Mouse (Mus musculus): ENCODE data around the gene Col23a1. TPM values are rescaled to one million over a fixed set of nuclear protein-coding genes. Genes with fewer than 3 reads are reported as not detected.
A peak's percentile ranks its signal among the peaks of the same experiment; 100 is the strongest.

The Col23a1 gene
- polyA plus RNA-seq, 1 experiment from 2014 or later = 8.0 TPM

DNA sequence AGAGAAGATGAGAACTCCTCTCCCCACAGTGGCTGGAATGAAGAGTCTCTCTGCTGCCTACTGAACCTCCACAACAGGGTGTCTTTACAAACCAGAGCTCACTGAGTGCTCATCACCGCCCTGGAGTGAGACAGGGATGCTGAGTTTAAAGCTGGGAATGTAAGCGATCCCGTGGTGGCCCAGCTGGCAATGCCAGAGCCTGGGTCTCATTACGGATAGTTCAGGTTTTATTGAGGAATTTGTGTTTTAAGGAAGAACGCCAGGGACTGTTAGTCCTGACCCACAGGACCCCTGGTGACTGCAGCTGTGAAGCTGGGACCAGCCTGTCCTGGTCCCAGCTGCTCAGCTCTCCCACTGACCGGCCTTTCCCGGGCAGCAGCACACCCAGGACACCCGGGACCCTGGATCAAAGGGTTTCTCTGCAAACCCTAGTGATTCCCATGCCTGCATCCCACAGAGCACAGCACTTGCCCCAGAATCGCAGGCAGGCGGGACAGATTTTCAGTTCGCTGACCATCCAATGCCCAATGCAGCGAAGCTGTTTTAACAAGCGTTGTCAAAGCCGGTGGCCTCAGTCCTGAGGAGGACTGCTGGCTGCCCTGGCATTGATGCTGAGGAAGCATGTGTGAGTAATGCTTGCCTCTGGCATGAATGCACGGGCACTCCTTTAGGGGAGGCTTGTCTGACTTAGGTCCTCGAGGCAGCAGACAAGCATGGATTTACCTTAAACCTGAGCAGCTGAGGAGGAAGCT lies 139.9 kb downstream of the Col23a1 start:
- Histone ChIP-seq H3K4me3 (no peak overlapping the region), H3K27ac (replicated peaks) (peak overlapping the region; percentile 46; the same call in 1 of the 2 replicates), H3K36me3 (no peaks in the 10 kb centered on the region), H3K4me1 (peaks cover 23% of the 10 kb centered on the region), H3K27me3 (ENCODE audit: low read depth, poor library complexity, severe bottlenecking) (no peaks in the 10 kb centered on the region), H3K9me3 (replicated peaks) (no peaks in the 10 kb centered on the region)
- no peak for DNase-seq (ENCODE audit: low spot score)
- 36% methylated on average over 16 of the region's 16 CpGs for WGBS

- no peaks in the 10 kb centered on the region for H3K27me3 ChIP-seq (ENCODE audit: low read depth, poor library complexity, severe bottlenecking)
- H3K4me1 ChIP-seq = peaks cover 23% of the 10 kb centered on the region
- H3K36me3 ChIP-seq = no peaks in the 10 kb centered on the region
- no peak overlapping the region for H3K4me3 ChIP-seq
- H3K9me3 ChIP-seq (replicated peaks) = 0 out of 2 replicates have a peak, but pooled peaks cover 5% of the 10 kb centered on the region
- no peak overlapping the region for H3K27ac ChIP-seq (replicated peaks)
- 64% methylated on average over 8 of the region's 8 CpGs for WGBS
- no peak for DNase-seq (ENCODE audit: low spot score)
Observed at GRCm38 (mm10) chr11:51430180-51430578, 140.5 kb downstream of the Col23a1 start.

DNA sequence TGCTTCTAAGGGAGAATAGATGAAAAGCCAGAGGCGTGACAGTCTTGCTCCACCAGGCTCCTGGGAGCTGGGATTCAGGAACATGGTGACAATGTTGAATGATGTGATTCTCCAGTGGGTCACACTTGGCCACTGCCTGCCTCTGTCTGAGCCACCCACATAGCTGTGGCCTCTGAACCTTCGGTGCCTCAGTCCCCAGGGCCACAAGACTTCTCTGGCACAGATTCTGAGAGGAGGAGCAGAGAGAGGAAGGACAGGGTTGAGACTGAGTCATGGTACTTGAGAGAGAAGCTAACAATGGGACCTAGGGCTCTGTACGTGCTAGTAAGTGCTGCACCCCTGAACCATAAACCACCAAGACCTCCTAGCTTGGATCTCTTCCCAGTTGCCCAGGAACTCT lies 141.6 kb downstream of the Col23a1 start:
- H3K9me3 ChIP-seq (replicated peaks) = 0 out of 2 replicates have a peak, but pooled peaks cover 7% of the 10 kb centered on the region
- no peak overlapping the region for H3K4me3 ChIP-seq
- no peaks in the 10 kb centered on the region for H3K36me3 ChIP-seq
- DNase-seq (ENCODE audit: low spot score) = no peak
- H3K4me1 ChIP-seq = peaks cover 23% of the 10 kb centered on the region
- H3K27me3 ChIP-seq (ENCODE audit: low read depth, poor library complexity, severe bottlenecking) = no peaks in the 10 kb centered on the region
- WGBS = 83% methylated on average over 3 of the region's 3 CpGs
- H3K27ac ChIP-seq (replicated peaks) = 0 out of 2 replicates have a peak overlapping the region, but pooled peaks have one; percentile 17

DNA sequence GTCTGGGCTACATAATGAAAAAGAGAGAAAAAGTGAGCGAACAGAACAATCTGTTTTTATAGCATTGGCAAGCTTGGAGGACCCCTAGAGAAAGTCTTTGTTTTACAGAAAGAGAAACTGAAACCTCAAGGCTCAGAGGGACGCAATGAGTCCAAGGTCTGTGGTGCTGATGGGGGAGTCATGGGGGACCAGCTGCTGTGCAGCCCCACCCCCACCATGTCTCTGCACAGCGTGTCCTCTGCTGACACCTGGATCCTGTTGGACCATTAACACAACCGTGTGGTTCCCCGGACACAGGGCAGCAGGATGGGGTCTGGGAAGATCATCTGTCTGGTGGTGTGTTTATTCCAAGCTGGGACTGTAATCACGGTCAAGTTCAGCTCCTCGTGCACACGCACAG lies 142.2 kb downstream of the Col23a1 start:
- WGBS = 82% methylated on average over 8 of the region's 8 CpGs
- peaks cover 14% of the 10 kb centered on the region for H3K9me3 ChIP-seq (replicated peaks)
- peaks cover 23% of the 10 kb centered on the region for H3K4me1 ChIP-seq
- no peak for DNase-seq (ENCODE audit: low spot score)
- H3K27me3 ChIP-seq (ENCODE audit: low read depth, poor library complexity, severe bottlenecking) = no peaks in the 10 kb centered on the region
- H3K36me3 ChIP-seq = 0 out of 2 replicates have a peak, but pooled peaks cover 5% of the 10 kb centered on the region
- H3K4me3 ChIP-seq = no peak overlapping the region
- H3K27ac ChIP-seq (replicated peaks) = 0 out of 2 replicates have a peak overlapping the region, but pooled peaks have one; percentile 17

- H3K27ac ChIP-seq (replicated peaks) = no peak overlapping the region
- DNase-seq (ENCODE audit: low spot score) = no peak
- no peak overlapping the region for H3K4me3 ChIP-seq
- WGBS = 93% methylated on average over 7 of the region's 7 CpGs
- H3K36me3 ChIP-seq = no peaks in the 10 kb centered on the region
- H3K4me1 ChIP-seq = peaks cover 4% of the 10 kb centered on the region; the same call in 1 of the 2 replicates
- peaks cover 5% of the 10 kb centered on the region for H3K9me3 ChIP-seq (replicated peaks)
- no peaks in the 10 kb centered on the region for H3K27me3 ChIP-seq (ENCODE audit: low read depth, poor library complexity, severe bottlenecking)
Observed at GRCm38 (mm10) chr11:51442006-51442405, 152.3 kb downstream of the Col23a1 start.

DNA sequence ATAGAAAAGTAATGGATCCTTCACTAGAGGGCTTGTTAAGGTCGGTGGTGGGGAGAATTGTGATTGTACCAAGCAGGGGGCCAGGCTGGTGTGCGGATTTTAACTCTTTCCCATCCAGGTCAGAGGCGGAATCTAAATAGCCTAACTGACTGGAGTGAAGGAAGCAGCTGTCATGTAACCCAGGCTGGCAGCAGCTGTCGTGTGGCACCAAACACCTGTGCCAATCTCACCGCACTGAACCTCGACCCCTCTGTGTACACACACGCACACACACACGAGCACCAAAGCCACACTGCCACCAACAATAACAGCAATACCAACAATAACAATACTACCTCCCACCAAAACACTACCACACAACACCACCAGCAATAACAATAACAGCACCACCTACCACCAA lies 152.9 kb downstream of the Col23a1 start:
- Histone ChIP-seq H3K27me3 (ENCODE audit: low read depth, poor library complexity, severe bottlenecking) (no peaks in the 10 kb centered on the region), H3K4me3 (no peak overlapping the region), H3K9me3 (replicated peaks) (no peaks in the 10 kb centered on the region), H3K36me3 (no peaks in the 10 kb centered on the region), H3K27ac (replicated peaks) (no peak overlapping the region), H3K4me1 (peaks cover 9% of the 10 kb centered on the region)
- DNase-seq (ENCODE audit: low spot score) = no peak
- 82% methylated on average over 8 of the region's 8 CpGs for WGBS

- H3K27me3 ChIP-seq (ENCODE audit: low read depth, poor library complexity, severe bottlenecking) = no peaks in the 10 kb centered on the region
- H3K4me3 ChIP-seq = no peak overlapping the region
- peaks cover 16% of the 10 kb centered on the region for H3K4me1 ChIP-seq
- 76% methylated on average over 2 of the region's 2 CpGs for WGBS
- H3K27ac ChIP-seq (replicated peaks) = no peak overlapping the region
- H3K9me3 ChIP-seq (replicated peaks) = no peaks in the 10 kb centered on the region
- H3K36me3 ChIP-seq = no peaks in the 10 kb centered on the region
- DNase-seq (ENCODE audit: low spot score) = no peak
Observed at GRCm38 (mm10) chr11:51443818-51444217, 154.1 kb downstream of the Col23a1 start.

DNA sequence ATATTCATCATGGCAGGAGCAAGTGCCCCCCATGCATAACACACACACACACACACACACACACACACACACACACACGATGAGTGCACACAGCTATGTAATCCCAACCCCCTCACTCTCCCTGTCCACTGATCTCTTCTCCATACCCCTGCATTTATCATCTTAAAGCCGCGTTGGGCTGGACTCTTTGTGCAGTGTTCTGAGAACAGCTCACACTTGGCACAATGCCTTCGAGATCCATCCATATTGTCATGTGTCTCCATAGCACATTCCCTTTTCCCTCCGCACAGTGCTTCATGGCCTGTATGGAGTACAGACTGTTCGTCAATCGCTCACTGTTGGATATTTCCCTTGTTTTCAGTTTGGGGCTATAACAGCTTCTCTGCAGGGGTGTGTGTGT lies 154.9 kb downstream of the Col23a1 start:
- Histone ChIP-seq H3K27me3 (ENCODE audit: low read depth, poor library complexity, severe bottlenecking) (no peaks in the 10 kb centered on the region), H3K27ac (replicated peaks) (no peak overlapping the region), H3K9me3 (replicated peaks) (no peaks in the 10 kb centered on the region), H3K4me3 (no peak overlapping the region), H3K36me3 (no peaks in the 10 kb centered on the region), H3K4me1 (peaks cover 25% of the 10 kb centered on the region)
- DNase-seq (ENCODE audit: low spot score) = no peak
- WGBS = 90% methylated on average over 7 of the region's 7 CpGs

GRCm38 (mm10) chr11:51446711-51447425 lies 157.1 kb downstream of the Col23a1 start:
- no peaks in the 10 kb centered on the region for H3K27me3 ChIP-seq (ENCODE audit: low read depth, poor library complexity, severe bottlenecking)
- 39% methylated on average over 6 of the region's 6 CpGs for WGBS

DNA sequence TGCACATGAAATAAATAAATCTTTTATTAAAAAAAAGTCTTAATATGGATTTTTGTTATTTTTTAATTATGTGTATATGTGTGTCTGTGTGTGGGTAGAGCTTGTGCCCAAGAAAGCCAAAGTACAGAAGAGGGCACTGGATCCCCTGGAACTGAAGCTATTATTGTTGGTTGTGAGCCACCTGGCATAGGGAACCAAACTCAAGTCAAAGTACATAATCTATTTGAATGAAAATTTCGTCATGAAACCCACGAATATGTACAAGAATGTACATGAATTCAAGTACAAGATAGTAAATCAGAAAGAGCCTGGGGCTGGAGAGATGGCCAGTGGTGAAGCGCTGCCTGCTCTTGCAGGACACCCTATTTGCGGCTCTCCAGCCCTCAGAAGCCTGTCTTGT lies 158.5 kb downstream of the Col23a1 start:
- no peaks in the 10 kb centered on the region for H3K9me3 ChIP-seq (replicated peaks)
- H3K4me3 ChIP-seq = no peak overlapping the region
- no peaks in the 10 kb centered on the region for H3K36me3 ChIP-seq
- DNase-seq (ENCODE audit: low spot score) = no peak
- 68% methylated on average over 4 of the region's 4 CpGs for WGBS
- H3K27me3 ChIP-seq (ENCODE audit: low read depth, poor library complexity, severe bottlenecking) = no peaks in the 10 kb centered on the region
- peaks cover 36% of the 10 kb centered on the region for H3K4me1 ChIP-seq
- peak overlapping the region; percentile 59 for H3K27ac ChIP-seq (replicated peaks)

More at GRCm38 (mm10) chr11:51446711-51447425, 157.1 kb downstream of the Col23a1 start:
- Histone ChIP-seq H3K4me3 (no peak overlapping the region), H3K27ac (replicated peaks) (0 out of 2 replicates have a peak overlapping the region, but pooled peaks have one; percentile 42), H3K4me1 (peaks cover 28% of the 10 kb centered on the region), H3K9me3 (replicated peaks) (no peaks in the 10 kb centered on the region), H3K36me3 (no peaks in the 10 kb centered on the region)
- peak; percentile 54 for DNase-seq (ENCODE audit: low spot score)

GRCm38 (mm10) chr11:51448680-51449079 lies 159.0 kb downstream of the Col23a1 start:
- no peaks in the 10 kb centered on the region for H3K27me3 ChIP-seq (ENCODE audit: low read depth, poor library complexity, severe bottlenecking)
- peak; percentile 52 for DNase-seq (ENCODE audit: low spot score)
- H3K4me1 ChIP-seq = peaks cover 36% of the 10 kb centered on the region
- H3K4me3 ChIP-seq = 0 out of 2 replicates have a peak overlapping the region, but pooled peaks have one; percentile 3
- H3K27ac ChIP-seq (replicated peaks) = peak overlapping the region; percentile 59
- H3K36me3 ChIP-seq = no peaks in the 10 kb centered on the region
- 9% methylated on average over 4 of the region's 4 CpGs for WGBS
- no peaks in the 10 kb centered on the region for H3K9me3 ChIP-seq (replicated peaks)

DNA sequence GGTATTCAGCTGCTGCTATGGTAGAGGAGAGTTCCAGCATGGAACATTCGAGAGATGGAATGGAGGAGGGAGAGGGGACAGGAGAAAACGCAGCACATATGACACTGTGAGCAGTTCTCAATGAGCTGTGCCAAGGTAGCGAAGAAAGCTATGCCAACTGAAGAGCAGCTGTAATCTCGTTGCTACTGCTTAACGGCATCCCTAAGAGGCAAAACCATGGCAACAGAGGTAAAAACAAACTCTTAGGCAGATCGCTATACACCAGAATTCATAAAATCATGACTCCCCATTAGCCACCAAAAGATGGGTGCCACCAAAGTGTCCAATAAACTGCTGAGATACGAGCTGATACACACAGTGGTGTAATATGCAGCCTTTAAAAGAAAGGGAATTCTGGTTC lies 160.2 kb downstream of the Col23a1 start:
- no peaks in the 10 kb centered on the region for H3K27me3 ChIP-seq (ENCODE audit: low read depth, poor library complexity, severe bottlenecking)
- no peaks in the 10 kb centered on the region for H3K36me3 ChIP-seq
- DNase-seq (ENCODE audit: low spot score) = no peak
- H3K4me3 ChIP-seq = no peak overlapping the region
- H3K4me1 ChIP-seq = peaks cover 36% of the 10 kb centered on the region
- WGBS = 84% methylated on average over 7 of the region's 7 CpGs
- no peaks in the 10 kb centered on the region for H3K9me3 ChIP-seq (replicated peaks)
- no peak overlapping the region for H3K27ac ChIP-seq (replicated peaks)

GRCm38 (mm10) chr11:51451281-51451680 lies 161.6 kb downstream of the Col23a1 start:
- 77% methylated on average over 5 of the region's 5 CpGs for WGBS
- Histone ChIP-seq H3K27me3 (ENCODE audit: low read depth, poor library complexity, severe bottlenecking) (no peaks in the 10 kb centered on the region), H3K27ac (replicated peaks) (no peak overlapping the region)

More at GRCm38 (mm10) chr11:51451281-51451680, 161.6 kb downstream of the Col23a1 start:
- no peak overlapping the region for H3K4me3 ChIP-seq
- H3K36me3 ChIP-seq = no peaks in the 10 kb centered on the region
- H3K4me1 ChIP-seq = peaks cover 36% of the 10 kb centered on the region
- H3K9me3 ChIP-seq (replicated peaks) = no peaks in the 10 kb centered on the region
- DNase-seq (ENCODE audit: low spot score) = no peak

Measured in midbrain, embryonic 10.5 days (tissue).